Mouse (Mus musculus) heart, postnatal 25 days (tissue): ENCODE results near the gene Kctd8. TPM values are rescaled to one million over a fixed set of nuclear protein-coding genes. Genes with fewer than 3 reads are reported as not detected.
"Not testable (repeated sequence)": the region's sequence is repeated elsewhere in the genome, so short reads cannot be mapped to it uniquely, and the experiment has no call there.

Experiments
- DNase-seq: peaks from one replicate; pipeline ENCODE4 v3.0.0; 2022; ENCODE audit warnings: low spot score
- intact Hi-C: fragments of 180-260 bp; cut with DNase I; formaldehyde crosslinking; loops from one replicate; pipeline ENCODE4 v1.15.1; 2025
- total RNA-seq, 2 experiments: library from RNA; stranded (reverse); gene quantifications; 2 replicates each; pipeline ENCODE4 v1.2.3; 2021

The Kctd8 gene
- under 1 TPM; 0.28 to 0.60 TPM for total RNA-seq

DNA sequence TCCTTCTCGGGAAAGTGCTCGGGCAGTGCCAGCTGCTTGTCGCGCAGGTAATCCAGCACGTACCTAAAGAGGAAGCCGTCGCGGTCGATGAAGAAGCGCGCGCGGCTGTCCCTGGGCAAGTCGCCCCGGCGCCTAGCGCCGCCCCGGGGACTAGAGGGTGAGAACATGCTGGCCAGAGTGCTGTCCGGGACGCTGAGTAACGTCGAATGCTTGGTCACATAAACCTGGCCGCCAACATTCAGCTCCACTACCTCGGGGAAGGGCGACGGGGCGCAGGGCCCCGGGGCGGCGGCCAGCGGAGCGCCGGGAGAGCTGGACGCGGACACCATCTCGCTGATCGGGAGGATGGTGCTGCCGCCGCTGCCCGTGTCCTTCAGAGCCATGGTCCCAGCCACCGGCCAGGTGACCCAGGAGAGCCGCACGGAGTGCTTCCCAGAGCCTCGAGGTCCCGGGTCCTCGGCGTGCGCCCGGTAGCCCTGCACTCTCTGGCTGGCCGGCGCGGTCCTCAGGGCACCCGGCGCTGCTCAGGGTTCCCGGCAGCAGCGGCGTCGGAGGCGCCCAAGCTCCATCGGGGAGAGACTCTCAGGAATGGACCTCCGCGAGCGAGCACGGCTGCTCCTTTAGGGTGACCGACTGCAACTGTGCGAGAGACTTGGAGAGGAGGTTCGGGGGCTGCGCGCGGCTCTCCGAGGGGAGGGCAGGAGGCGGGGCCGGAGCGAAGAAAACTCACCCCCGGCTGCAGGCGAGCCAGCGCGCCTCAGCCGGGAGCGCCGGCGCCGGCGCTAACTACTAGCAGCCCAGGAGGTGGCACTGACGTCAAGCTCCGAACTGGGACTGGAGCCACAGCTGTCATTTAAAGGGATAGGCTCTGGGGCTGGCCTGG, at the start of gene Kctd8:
TSS of gene Kctd8 (minus strand) at position 761 of the 883 bp plus-strand sequence.
- intact Hi-C loops, result no loop called here
- no peak for DNase-seq

DNA sequence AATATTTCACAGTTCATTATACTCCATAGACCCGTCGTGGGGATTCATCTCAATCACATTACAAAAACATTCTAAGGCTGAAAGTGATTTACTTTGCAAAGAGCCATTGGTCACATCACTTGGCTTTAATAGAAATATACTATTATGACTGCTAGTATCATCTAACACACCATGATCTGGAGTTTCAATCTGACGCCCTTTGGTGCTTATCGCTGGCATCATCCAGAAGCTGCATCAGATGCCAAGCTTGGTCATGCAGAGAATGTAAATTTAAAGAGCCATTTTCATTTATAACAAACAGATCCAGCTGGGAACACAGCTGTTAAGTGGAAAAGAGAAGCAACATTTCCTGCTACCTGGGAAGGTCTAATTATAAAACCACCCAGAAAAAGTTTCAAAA, 37.6 kb upstream of the Kctd8 start:
- intact Hi-C loops, result no loop called here
- DNase-seq, result no peak

DNA sequence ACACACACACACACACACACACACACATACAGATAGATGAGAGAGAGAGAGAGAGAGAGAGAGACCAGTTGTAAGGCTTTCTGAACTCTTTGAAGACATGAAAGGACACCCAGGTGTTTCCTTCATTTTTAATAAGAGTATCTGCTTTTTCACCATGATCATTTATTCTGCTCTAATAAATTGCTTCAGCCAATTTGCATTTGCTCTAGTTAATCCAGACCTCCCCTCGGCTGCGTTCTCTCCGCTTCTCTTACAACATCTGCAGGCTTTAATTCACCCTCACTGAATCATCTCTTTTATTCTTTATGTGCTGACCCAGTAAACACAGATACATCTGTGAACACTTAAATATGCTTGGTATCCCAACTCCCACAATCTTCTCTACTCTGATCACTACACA, 9.1 kb upstream of the Kctd8 start:
- no peak for DNase-seq
- intact Hi-C loops, result no loop called here

DNA sequence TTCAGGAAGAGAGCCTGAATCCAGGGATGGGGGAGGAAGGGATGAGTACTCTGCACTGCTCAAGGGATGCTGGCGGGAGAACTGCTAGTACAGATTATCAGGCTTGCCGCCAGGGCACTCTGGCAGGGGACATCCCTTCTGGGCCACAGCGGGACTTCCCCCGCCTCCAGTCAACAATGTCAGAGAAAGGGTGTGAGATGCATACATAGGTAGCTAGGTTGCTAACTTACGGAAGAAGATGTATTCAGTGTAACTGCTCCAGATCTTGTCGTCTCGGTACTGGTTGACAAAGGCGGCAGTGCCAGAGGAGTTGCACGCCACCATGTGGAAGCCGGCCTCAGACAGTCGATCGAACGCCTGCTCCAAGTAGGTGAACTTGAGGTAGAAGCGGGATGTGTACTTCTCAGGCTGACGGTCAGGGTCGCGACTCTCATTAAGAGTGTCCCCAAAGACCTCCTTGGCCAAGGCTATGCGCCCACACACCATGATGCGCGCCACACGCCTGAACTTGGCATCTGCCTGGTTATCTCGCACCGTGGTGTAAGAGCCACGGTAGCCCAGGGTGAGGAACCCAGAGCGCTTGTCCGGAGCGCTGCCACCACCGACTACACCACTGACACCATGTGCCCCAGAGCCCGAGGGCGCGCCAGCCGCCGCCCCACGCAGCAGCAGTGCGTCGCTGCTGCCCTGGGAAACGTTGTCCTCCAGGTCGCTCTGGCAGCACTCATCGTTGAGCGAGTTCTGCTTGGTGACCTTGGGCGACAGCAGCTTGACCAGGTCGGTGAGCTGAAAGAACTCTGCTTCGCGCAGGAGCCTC, 1.2 kb downstream of the Kctd8 start:
- intact Hi-C loops, result no loop called here
- DNase-seq, result no peak

GRCm38 (mm10) chr5:69339623-69339970, 1.9 kb downstream of the Kctd8 start:
- DNase-seq, result no peak
- intact Hi-C loops, result no loop called here

DNA sequence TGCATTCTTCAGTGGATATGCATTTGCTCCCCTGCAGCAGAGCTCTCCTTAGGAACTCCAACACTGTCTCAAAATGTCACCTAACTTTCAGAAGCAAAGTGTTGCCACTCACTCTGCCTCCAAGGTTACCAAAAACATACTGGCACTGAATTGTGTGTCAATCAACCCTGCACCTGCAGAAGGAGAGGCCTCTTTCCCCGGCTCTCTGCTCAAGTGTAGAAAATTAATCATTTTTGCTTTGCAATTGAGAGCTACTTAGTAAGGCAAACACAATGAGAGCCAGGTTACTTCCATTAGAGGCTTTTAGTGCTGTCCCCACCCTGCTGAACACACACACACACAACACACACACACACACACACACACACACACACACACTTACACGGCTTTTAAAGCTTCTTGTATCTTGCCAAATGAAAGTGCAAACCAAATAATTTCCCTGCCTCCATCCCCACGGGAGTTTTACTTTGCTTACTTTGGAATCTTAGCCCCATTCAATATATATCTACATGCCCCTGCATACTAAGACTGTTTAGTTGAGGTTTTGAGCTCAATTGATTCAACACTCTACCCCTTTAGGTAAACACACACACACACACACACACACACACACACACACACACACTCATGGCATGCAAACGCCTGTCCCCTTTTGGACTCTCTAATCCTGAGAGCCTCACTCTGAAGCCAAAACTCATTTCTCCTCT, 2.4 kb downstream of the Kctd8 start:
- intact Hi-C loops, result no loop called here
- no peak for DNase-seq

DNA sequence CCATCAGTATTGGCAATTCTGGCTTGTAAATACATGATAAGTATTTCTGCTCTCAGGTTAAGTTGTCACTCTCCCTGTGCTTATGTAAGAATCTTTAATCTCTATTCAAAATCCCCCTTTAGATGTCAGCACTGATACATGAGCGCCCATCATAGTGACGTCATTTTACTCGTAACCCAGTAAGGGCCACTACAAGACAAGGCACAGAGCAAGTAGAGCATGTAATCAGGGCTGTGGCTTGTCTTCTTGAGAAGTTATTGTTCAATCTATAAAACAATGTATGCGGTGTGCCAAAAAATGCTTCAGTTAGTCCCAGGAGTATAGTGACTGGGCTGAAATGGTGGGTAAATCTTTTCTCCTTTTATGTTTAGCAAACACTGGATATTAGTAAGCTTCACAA, 13.9 kb downstream of the Kctd8 start:
- DNase-seq, result no peak
- intact Hi-C loops, result no loop called here

GRCm38 (mm10) chr5:69324566-69325230, 16.8 kb downstream of the Kctd8 start:
- intact Hi-C loops, result no loop called here
- DNase-seq, result no peak

- no peak for DNase-seq
- intact Hi-C loops, result no loop called here
These were observed 28.9 kb downstream of the Kctd8 start for GRCm38 (mm10) chr5:69312611-69313010.

GRCm38 (mm10) chr5:69301665-69302064, 39.8 kb downstream of the Kctd8 start:
- intact Hi-C loops, result no loop called here
- DNase-seq, result no peak

DNA sequence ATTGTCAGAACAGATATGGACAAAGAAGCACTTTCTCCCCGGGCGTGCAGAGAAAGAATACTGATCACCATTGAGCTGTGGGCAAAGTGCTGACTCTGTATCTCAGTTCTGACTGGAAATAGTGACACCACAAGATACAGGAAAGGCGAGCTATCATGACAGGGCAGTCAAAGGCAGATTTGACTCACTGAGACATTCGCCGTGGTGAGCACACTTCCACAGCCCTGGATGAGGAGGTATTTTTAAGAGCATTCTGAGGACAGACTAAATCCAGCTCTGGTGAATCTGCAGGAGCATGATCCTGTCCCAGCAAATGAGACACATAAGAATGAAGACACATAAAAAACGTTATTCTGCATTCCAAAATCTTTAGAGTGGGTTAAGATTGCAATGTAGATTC, 49.1 kb downstream of the Kctd8 start:
- DNase-seq, result no peak
- intact Hi-C loops, result no loop called here

DNA sequence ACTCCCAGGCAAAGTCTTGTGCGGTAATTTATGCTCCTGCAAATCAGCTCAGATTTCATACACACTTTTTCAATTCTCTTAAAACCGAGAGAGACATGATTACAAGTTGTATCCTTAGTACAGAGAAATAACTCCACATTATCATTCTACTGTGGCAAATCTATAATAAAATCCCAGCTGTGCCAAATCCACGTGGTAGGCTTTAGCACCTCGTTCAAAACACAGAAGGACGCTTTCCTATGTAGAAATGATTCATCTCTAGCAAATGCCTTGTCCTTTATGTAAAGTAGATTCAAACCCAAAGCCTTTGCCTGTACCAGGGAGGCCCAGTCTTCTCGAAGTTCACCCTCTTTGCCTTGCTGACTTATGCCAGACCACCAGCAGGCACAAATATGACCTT, 57.1 kb downstream of the Kctd8 start:
- DNase-seq, result no peak
- intact Hi-C loops, result no loop called here

GRCm38 (mm10) chr5:69252366-69252765, 89.1 kb downstream of the Kctd8 start:
- intact Hi-C loops, result no loop called here
- no peak for DNase-seq

DNA sequence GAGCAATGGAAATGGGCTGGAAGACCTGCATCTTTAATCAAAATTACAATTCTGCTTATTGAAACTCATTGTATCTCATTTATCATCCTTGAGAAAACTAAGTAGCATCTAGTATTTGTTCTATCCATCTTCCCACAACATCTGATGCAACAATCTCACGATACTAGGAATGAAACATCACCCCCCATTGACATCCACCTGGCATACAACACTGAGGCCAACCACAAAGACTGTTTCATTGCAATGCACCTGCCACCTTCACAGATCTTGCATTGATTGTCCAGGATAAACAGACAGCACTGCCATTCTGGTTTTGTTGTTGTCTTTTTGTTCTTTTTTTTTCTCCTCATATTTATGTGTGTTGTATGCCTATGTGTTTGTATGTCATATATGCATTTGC, 99.5 kb downstream of the Kctd8 start:
- no peak for DNase-seq
- intact Hi-C loops, result no loop called here

DNA sequence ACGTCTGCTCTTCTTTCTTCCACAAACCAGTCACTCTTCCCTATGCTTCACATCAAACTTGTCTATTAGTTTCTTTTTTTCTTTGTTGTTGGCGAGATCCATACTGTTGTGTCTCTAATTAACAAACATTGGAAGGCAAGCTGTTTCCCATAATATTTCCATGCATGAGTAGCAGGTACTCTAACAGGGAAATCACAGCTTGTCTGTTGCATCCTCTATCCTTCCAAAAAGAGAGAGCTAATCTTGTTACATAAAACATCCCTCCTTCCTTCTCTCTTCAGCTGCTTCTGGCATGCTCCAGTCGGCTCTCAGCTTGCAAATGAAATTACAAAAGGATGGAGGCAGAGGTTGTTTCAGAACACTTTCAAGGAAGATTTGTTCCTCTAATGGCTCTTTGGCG, 107.9 kb downstream of the Kctd8 start:
- no peak for DNase-seq
- intact Hi-C loops, result no loop called here

DNA sequence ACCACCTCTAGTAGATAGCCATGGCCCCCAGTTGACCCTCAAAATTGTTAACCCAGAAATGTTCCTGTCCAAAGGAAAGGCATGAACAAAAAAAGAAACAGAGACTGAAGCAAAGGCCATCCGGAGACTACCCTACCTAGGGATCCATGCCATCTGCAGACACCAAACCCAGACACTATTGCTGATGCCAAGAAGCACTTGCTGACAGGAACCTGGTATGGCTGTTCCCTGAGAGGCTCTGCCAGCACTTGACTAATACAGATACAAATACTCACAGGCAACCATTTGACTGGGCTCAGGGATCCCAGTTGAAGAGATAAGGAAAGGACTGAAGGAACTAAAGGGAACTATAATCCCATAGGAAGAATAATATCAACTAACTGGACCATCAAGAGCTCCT, 109.8 kb downstream of the Kctd8 start:
- DNase-seq, intact Hi-C loops: not testable (repeated sequence)

DNA sequence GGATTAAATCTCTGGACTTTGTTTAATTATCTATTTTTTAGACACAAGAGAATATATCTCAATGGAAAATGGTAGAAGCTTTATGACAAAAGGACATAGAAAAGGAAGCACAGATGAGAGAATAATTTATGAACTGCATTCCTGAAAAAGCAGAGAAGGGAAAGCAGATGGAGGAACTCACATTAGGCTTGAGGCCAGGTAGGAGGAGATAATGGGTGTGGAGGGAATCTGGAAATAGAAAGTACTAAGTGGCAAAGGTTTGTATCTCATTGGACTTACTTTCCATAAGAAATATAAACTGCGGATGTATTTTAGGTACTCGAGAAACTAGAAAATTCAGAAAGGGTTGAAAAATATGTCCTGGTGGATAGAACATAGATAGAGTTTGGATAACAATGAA, 114.3 kb downstream of the Kctd8 start:
- intact Hi-C loops, result no loop called here
- DNase-seq, result no peak

DNA sequence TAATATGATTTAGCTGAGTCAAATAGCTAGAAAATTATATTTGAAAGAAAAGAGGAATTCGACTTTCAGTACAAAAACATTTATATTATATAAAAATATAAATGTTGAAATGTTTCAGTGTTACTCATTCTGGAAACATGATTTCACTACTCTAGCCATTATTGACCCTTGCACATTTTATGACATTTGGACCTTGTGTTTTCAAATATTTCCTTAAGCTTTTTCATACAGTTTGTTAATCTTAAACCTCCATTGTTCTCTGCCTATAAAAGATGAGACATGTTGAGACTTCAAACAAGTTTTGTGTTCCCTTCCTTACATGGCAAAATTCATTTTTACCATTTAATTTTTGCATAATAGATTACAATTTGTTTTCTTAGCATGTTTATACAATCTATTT, 118.9 kb downstream of the Kctd8 start:
- DNase-seq, result no peak
- intact Hi-C loops, result no loop called here

GRCm38 (mm10) chr5:69215216-69215615, 126.3 kb downstream of the Kctd8 start:
- no peak for DNase-seq
- intact Hi-C loops, result no loop called here

DNA sequence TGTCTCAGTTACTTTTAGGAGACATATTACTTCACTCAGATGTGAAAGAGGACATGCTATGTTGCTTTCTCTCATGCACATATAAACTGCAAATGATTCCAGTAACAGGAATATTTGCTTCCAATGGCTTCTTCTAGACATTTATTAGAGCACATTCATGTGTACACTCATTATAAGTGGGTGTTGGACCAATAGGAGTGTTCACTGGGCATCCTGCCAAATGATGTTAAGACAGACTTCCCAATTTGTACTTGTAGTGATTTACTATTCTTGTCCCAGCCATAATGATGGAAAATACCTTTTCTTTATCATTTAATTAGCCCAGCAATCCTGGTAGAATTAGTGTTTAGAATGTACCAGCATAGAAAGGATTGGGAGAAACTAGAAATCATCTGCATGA, 132.1 kb downstream of the Kctd8 start:
- intact Hi-C loops, result no loop called here
- DNase-seq, result no peak
